Mouse (Mus musculus) intestine, postnatal 0 days (tissue): ENCODE results near the gene Etfbkmt. TPM values are rescaled to one million over a fixed set of nuclear protein-coding genes. Genes with fewer than 3 reads are reported as not detected.

Source experiments
- ATAC-seq: fragments of 200-750 bp; cut with Nextera tagmentation; 2 replicates; pipeline ENCODE4 v1.8.0; 2017; ENCODE audit warnings: mild to moderate bottlenecking, moderate TSS enrichment, moderate library complexity
- H3K27ac ChIP-seq: fragments of 300-500 bp; sonication (generic); 2 replicates; pipeline ENCODE4 v1.5.1; 2014; ENCODE audit warnings: mild to moderate bottlenecking, low read depth, low read length, moderate library complexity
- H3K27me3 ChIP-seq: fragments of 300-500 bp; sonication (generic); replicated peaks from 2 replicates; pipeline ENCODE4 v1.6.1; 2014; ENCODE audit warnings: low read length, mixed read lengths; ENCODE audit not compliant: control insufficient read depth, insufficient read depth
- H3K36me3 ChIP-seq: fragments of 300-500 bp; sonication (generic); 2 replicates; pipeline ENCODE4 v1.6.1; 2014; ENCODE audit warnings: mild to moderate bottlenecking, moderate library complexity; ENCODE audit not compliant: control insufficient read depth, insufficient read depth
- H3K4me1 ChIP-seq: fragments of 300-500 bp; sonication (generic); replicated peaks from 2 replicates; pipeline ENCODE4 v1.6.1; 2014; ENCODE audit warnings: antibody characterized with exemption, low read length, mixed read lengths; ENCODE audit not compliant: control insufficient read depth, insufficient read depth
- H3K4me2 ChIP-seq: fragments of 300-500 bp; sonication (generic); replicated peaks from 2 replicates; pipeline ENCODE4 v1.6.1; 2014; ENCODE audit warnings: low read depth, mild to moderate bottlenecking, moderate library complexity
- H3K4me3 ChIP-seq: fragments of 300-500 bp; sonication (generic); 2 replicates; pipeline ENCODE4 v1.5.1; 2014; ENCODE audit warnings: low read depth, low read length
- H3K9ac ChIP-seq: fragments of 300-500 bp; sonication (generic); 2 replicates; pipeline ENCODE4 v1.6.1; 2014; ENCODE audit warnings: mild to moderate bottlenecking, low read depth, low read length
- H3K9me3 ChIP-seq: fragments of 300-500 bp; sonication (generic); 2 replicates; pipeline ENCODE4 v1.6.1; 2016; ENCODE audit warnings: mixed run types; ENCODE audit not compliant: control insufficient read depth
- CTCF ChIP-seq: sonication (generic); IDR thresholded peaks from 2 replicates; pipeline ENCODE4 v1.5.1; 2016; ENCODE audit warnings: low read depth, mild to moderate bottlenecking, control low read depth, antibody characterized with exemption, moderate library complexity
- WGBS: fragments of 180-500 bp; shearing (Covaris S2); extraction: QIAGEN DNeasy Blood & Tissue Kit; methylation state at CpG from one replicate; pipeline ENCODE4 v1.1.7; 2014; 5-methylcytosine and 5-hydroxymethylcytosine counted together
- polyA plus RNA-seq: library from polyadenylated mRNA; unstranded; fragments of >200 nt; fragmentation: Nextera tagmentation; extraction: Ambion mirVana; gene quantifications from 2 replicates; pipeline ENCODE4 v1.2.1, GENCODE M21; 2015

Etfbkmt gene
- polyA plus RNA-seq, result 8.3 and 11.6 TPM in 2 replicates

DNA sequence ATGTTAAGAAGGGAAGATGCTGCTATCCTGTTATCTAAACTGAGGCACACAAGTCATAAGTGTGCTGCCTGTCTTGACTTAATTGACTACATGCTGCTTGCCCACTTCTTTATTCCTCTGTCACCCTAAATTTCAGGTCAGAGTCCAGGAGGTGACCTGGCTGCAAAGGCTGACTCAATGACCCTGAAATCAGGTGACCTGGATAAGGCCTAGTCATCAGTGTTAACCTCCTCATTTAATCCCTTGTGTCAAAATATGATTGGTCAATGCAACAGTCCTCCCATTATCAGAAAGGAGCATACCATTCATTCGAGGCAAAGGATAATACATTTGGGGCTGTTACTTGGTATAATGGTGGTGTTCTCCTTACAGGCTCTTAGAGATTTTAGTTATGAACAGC is at the start of gene Etfbkmt:
TSS of gene Etfbkmt (plus strand) at position 379 of the 400 bp plus-strand sequence.
- Histone ChIP-seq H3K9me3 (no peaks in the 10 kb centered on the region), H3K27me3 (no peaks in the 10 kb centered on the region), H3K4me2 (no peak within 1 kb of the TSS), H3K4me3 (no peak within 1 kb of the TSS), H3K27ac (no peak within 1 kb of the TSS), H3K4me1 (no peaks in the 10 kb centered on the region), H3K36me3 (no peaks in the 10 kb centered on the region), H3K9ac (no peak within 1 kb of the TSS)
- WGBS, result 74% methylated on average over 1 of the region's 1 CpGs
- no peak for ATAC-seq
- TF ChIP-seq CTCF, result no peak

DNA sequence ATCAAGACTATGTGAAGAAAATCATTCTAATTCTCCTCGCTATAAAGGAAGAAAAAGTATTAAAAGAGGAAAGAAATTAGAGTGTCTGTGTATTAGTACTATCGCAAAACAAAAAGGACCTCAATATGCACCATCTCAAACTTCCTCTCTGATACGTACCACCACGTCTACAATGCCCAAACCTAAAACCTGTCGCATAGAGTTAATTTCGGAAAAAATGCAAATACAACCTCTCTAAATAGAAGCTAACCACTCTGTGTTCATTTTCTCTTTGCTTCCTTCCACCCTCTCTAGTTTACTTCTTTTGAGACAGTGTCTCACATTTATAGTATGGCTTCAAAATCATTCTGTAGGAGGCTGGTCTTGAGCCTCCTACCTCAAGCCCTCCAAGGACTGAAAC is 47.2 kb upstream of the Etfbkmt start:
- H3K27ac ChIP-seq, result no peak overlapping the region
- H3K27me3 ChIP-seq, result no peaks in the 10 kb centered on the region
- H3K4me2 ChIP-seq, result no peak overlapping the region
- H3K9me3 ChIP-seq, result no peaks in the 10 kb centered on the region
- no peak overlapping the region for H3K9ac ChIP-seq
- 96% methylated on average over 6 of the region's 6 CpGs for WGBS
- no peaks in the 10 kb centered on the region for H3K36me3 ChIP-seq
- ATAC-seq, result no peak
- no peaks in the 10 kb centered on the region for H3K4me1 ChIP-seq
- TF ChIP-seq CTCF, result no peak
- H3K4me3 ChIP-seq, result no peak overlapping the region

DNA sequence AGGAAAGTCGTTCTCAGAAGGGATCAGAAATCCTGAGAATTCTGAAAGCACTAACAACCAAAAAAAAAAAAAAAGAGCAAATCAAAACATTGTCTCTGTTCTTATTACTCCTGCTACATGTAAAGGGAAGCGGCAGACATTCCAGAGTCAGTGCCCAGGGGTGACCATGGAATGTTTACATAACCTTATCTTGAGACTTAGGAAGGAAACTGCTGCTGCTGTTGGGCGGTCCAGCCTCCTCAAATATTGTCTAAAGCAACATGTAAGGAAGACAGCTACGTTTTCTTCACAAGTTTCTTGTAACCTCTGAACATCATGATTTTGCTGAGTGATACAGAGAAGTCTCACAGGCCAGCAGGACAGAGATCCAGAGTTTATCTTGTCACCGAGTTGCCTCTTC is 46.2 kb upstream of the Etfbkmt start:
- no peak overlapping the region for H3K4me3 ChIP-seq
- 0 out of 2 replicates have a peak overlapping the region, but pooled peaks have one; percentile 11 for H3K27ac ChIP-seq
- 0 out of 2 replicates have a peak overlapping the region, but pooled peaks have one; percentile 17 for H3K4me2 ChIP-seq
- no peaks in the 10 kb centered on the region for H3K27me3 ChIP-seq
- H3K36me3 ChIP-seq, result no peaks in the 10 kb centered on the region
- ATAC-seq, result no peak
- no peak for TF ChIP-seq CTCF
- no peaks in the 10 kb centered on the region for H3K9me3 ChIP-seq
- H3K4me1 ChIP-seq, result no peaks in the 10 kb centered on the region
- 8% methylated on average over 5 of the region's 5 CpGs for WGBS
- no peak overlapping the region for H3K9ac ChIP-seq

DNA sequence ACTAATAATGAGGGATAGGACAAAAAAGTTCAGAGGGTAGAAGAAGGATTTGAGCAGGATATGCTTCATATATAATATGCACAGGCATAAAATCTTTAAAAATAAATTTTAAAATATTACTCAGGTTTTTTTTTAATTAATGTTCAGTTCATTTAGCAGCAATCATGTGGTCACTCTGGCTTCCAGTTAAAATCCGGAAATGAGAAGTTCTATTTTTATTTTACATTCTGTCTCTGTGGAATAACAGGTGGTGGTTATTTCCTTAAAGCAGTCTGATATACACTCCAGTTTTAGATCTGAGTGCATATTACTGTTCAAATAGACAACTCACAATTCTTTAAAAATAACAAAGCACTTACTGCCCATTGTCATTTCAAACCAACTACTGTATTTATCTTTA is 45.1 kb upstream of the Etfbkmt start:
- H3K36me3 ChIP-seq, result no peaks in the 10 kb centered on the region
- no peak overlapping the region for H3K27ac ChIP-seq
- 41% methylated on average over 1 of the region's 1 CpGs for WGBS
- no peak for ATAC-seq
- no peak overlapping the region for H3K4me2 ChIP-seq
- no peaks in the 10 kb centered on the region for H3K27me3 ChIP-seq
- no peaks in the 10 kb centered on the region for H3K9me3 ChIP-seq
- H3K4me3 ChIP-seq, result no peak overlapping the region
- no peak for TF ChIP-seq CTCF
- H3K9ac ChIP-seq, result no peak overlapping the region
- H3K4me1 ChIP-seq, result no peaks in the 10 kb centered on the region

DNA sequence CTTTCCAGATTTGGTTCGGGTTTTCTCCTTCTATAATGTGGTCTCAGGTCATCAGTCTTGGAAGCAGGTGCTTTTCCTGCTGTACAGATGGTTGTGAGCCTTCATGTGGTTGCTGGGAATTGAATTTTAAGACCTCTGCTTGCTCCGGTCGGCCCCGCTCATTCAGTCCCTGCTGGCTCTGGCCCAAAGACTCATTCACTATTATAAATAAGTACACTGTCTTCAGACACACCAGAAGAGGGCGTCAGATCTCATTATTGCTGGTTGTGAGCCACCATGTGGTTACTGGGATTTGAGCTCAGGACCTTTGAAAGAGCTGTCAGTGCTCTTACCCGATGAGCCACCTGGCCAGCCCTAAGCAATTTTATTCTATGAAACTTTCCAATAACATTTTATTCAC is 44.3 kb upstream of the Etfbkmt start:
- Histone ChIP-seq H3K36me3 (no peaks in the 10 kb centered on the region), H3K9me3 (no peaks in the 10 kb centered on the region), H3K4me1 (no peaks in the 10 kb centered on the region), H3K4me2 (no peak overlapping the region), H3K9ac (no peak overlapping the region), H3K27me3 (no peaks in the 10 kb centered on the region), H3K4me3 (no peak overlapping the region), H3K27ac (no peak overlapping the region)
- peak; percentile 39 for TF ChIP-seq CTCF
- no peak for ATAC-seq
- 66% methylated on average over 6 of the region's 6 CpGs for WGBS

DNA sequence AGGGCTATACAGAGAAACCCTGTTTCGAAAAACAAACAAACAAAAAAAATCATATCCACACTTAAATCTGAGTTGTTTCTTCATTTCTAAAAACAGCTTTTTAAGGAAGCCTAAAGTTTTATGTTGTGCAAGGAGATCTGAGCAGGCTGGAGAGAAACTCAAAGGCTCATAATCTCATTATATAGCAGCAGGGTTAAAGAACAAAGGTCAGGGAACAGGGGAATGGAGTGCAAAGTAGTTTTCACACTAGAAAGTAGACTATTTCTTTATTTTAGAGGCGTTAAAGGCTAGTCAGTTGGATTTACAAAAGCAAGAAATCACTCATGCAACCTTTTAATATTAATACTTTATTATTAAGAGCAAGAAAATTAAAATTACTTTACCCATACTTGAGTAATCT is 43.4 kb upstream of the Etfbkmt start:
- Histone ChIP-seq H3K4me3 (no peak overlapping the region), H3K36me3 (no peaks in the 10 kb centered on the region), H3K9me3 (no peaks in the 10 kb centered on the region), H3K27ac (no peak overlapping the region), H3K9ac (no peak overlapping the region), H3K4me1 (no peaks in the 10 kb centered on the region), H3K4me2 (no peak overlapping the region), H3K27me3 (no peaks in the 10 kb centered on the region)
- ATAC-seq, result 0 out of 2 replicates have a peak, but pooled peaks have one; percentile 48
- TF ChIP-seq CTCF, result no peak
- WGBS, result 77% methylated on average over 2 of the region's 2 CpGs

DNA sequence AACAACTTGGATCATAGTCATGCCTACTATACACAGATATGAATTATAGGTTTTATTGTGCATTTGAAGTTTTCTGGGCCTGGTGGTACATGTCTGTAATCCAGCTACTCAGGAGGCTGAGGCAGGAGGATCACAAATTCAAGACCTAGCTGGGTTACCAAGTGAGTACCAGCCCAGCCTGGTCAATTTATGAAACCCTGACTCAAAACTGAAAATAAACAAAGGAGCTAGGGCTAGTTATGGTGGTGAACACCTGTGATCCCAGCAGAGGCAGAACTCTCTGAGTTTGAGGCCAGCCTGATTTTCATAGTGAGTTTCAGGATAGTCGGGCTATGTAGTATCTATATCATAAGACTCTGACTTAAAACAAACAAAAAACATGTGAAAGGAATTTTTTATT is 42.4 kb upstream of the Etfbkmt start:
- TF ChIP-seq CTCF, result no peak

More for the DNA sequence above, 42.4 kb upstream of the Etfbkmt start:
- H3K4me2 ChIP-seq, result no peak overlapping the region
- no peaks in the 10 kb centered on the region for H3K4me1 ChIP-seq
- H3K27me3 ChIP-seq, result no peaks in the 10 kb centered on the region
- no peaks in the 10 kb centered on the region for H3K36me3 ChIP-seq
- H3K9ac ChIP-seq, result no peak overlapping the region
- H3K27ac ChIP-seq, result no peak overlapping the region
- 86% methylated on average over 1 of the region's 1 CpGs for WGBS
- H3K4me3 ChIP-seq, result no peak overlapping the region
- no peaks in the 10 kb centered on the region for H3K9me3 ChIP-seq
- no peak for ATAC-seq
